Mouse (Mus musculus) E14TG2a.4 (cell line): ENCODE results near the gene Tmem201.

Experiments
- CTCF ChIP-seq: conservative IDR thresholded peaks from 2 replicates; pipeline ENCODE4 v1.5.1; 2014; ENCODE audit warnings: low read length
- NANOG ChIP-seq: IDR thresholded peaks from 2 replicates; pipeline ENCODE4 v1.6.1; 2014; ENCODE audit warnings: borderline replicate concordance, low read length, mixed read lengths
- POU5F1 ChIP-seq: IDR thresholded peaks from 2 replicates; pipeline ENCODE4 v1.6.1; 2014; ENCODE audit warnings: low read length, borderline replicate concordance

GRCm38 (mm10) chr4:149750671-149751070, 12.8 kb upstream of the Tmem201 start:
- no peak for TF ChIP-seq CTCF
- no peak for TF ChIP-seq NANOG
- no peak for TF ChIP-seq POU5F1
